Mouse (Mus musculus): ENCODE measurements around the gene Rplp1.

DNA sequence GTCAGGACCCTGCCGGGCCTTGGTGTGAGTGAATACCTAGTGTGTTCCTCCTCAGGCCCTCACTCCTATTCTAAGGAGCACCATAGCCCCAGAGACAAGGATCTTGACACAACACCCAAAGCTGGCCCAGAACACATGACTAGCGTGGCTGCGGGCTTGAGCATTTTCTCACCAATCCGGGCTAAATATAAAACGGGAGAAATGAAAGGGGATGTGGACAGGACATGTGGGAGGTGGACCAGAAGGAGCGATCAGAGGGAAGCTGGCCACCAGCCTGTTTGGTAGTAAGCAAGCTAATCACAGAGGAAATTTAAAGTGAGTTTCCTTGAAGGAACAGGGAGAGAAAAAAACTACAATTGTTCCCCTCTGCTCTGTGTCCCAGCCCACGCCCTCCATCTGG lies 28.4 kb downstream of the Rplp1 start:
- TF ChIP-seq POLR2A (IDR thresholded peaks at IDR 0.05; ENCODE audit: control insufficient read depth in 1 of 2, insufficient read depth in 1 of 2, low read depth in 1 of 2, low read length in 2 of 2, poor library complexity in 1 of 2) (no peak), CTCF (IDR thresholded peaks at IDR 0.05 in 2 of 3, conservative IDR thresholded peaks at IDR 0.05 in 1 of 3; ENCODE audit: control insufficient read depth in 1 of 3, insufficient read depth in 1 of 3, low read depth in 2 of 3, low read length in 3 of 3, poor library complexity in 1 of 3, severe bottlenecking in 1 of 3) (no peak), GABPA (IDR thresholded peaks at IDR 0.05; ENCODE audit: low read depth, low read length) (no peak), ZKSCAN1 (IDR thresholded peaks at IDR 0.05; ENCODE audit: low read depth, low read length) (no peak), TCF12 (IDR thresholded peaks at IDR 0.05; ENCODE audit: low read depth, low read length) (no peak)
